Mouse (Mus musculus): ENCODE measurements around the gene Prodh2. TPM values are rescaled to one million over a fixed set of nuclear protein-coding genes. Genes with fewer than 3 reads are reported as not detected.

The Prodh2 gene
- total RNA-seq, 2 experiments from 2014 or later: not detected

- no peak for ATAC-seq (replicated peaks; ENCODE audit: poor library complexity)
Measured at GRCm38 (mm10) chr7:30540572-30540971, 47.1 kb downstream of the Prodh2 start.

- peak; percentile 71 for ATAC-seq (replicated peaks; ENCODE audit: poor library complexity)
Measured at GRCm38 (mm10) chr7:30544327-30544726, 50.9 kb downstream of the Prodh2 start.

- no peak for ATAC-seq (replicated peaks; ENCODE audit: poor library complexity)
Measured at GRCm38 (mm10) chr7:30549880-30550279, 56.5 kb downstream of the Prodh2 start.

- ATAC-seq (replicated peaks; ENCODE audit: poor library complexity): no peak
Measured at GRCm38 (mm10) chr7:30550603-30551002, 57.2 kb downstream of the Prodh2 start.

- ATAC-seq (replicated peaks; ENCODE audit: poor library complexity): peak; percentile 55
Measured at GRCm38 (mm10) chr7:30551445-30552101, 58.2 kb downstream of the Prodh2 start.

GRCm38 (mm10) chr7:30552102-30553020, 58.9 kb downstream of the Prodh2 start, which contains the start of the genes Hspb6 and Proser3:
Gene Hspb6, plus strand, starts transcription at chr7:30552178.
Gene Proser3, minus strand, starts transcription at chr7:30552299.
- ATAC-seq (replicated peaks; ENCODE audit: poor library complexity): peak; percentile 85

GRCm38 (mm10) chr7:30553021-30553589, 59.7 kb downstream of the Prodh2 start:
- ATAC-seq (replicated peaks; ENCODE audit: poor library complexity): 0 out of 2 replicates have a peak, but pooled peaks have one; percentile 15

GRCm38 (mm10) chr7:30553810-30554584, 60.6 kb downstream of the Prodh2 start:
- ATAC-seq (replicated peaks; ENCODE audit: poor library complexity): no peak

GRCm38 (mm10) chr7:30556894-30557536, 63.6 kb downstream of the Prodh2 start:
- no peak for ATAC-seq (replicated peaks; ENCODE audit: poor library complexity)

- ATAC-seq (replicated peaks; ENCODE audit: poor library complexity): no peak
Measured at GRCm38 (mm10) chr7:30557901-30558514, 64.6 kb downstream of the Prodh2 start.

GRCm38 (mm10) chr7:30558656-30559442, 65.4 kb downstream of the Prodh2 start:
- peak; percentile 13; the same call in 1 of the 2 replicates for ATAC-seq (replicated peaks; ENCODE audit: poor library complexity)

- ATAC-seq (replicated peaks; ENCODE audit: poor library complexity): peak; percentile 74
Measured at GRCm38 (mm10) chr7:30559443-30559954, 66.1 kb downstream of the Prodh2 start, which contains the start of gene Lin37. Gene Lin37, minus strand, starts transcription at chr7:30559838.

- ATAC-seq (replicated peaks; ENCODE audit: poor library complexity): no peak
Measured at GRCm38 (mm10) chr7:30560296-30560695, 66.9 kb downstream of the Prodh2 start.

GRCm38 (mm10) chr7:30562526-30563116, 69.2 kb downstream of the Prodh2 start:
- ATAC-seq (replicated peaks; ENCODE audit: poor library complexity): peak; percentile 6; the same call in 1 of the 2 replicates

Data from megakaryocyte progenitor cell, adult 5-6 weeks (primary cell).